Mouse (Mus musculus) heart, adult 2 months (tissue): ENCODE data around the gene Dynlt1c.
"Not testable (repeated sequence)": the region's sequence is repeated elsewhere in the genome, so short reads cannot be mapped to it uniquely, and the experiment has no call there.

Experiments used
- CTCF ChIP-seq: fragments of 200-600 bp; IDR thresholded peaks from 2 replicates; pipeline ENCODE4 v1.8.1; 2022; ENCODE audit warnings: antibody characterized with exemption, mild to moderate bottlenecking, moderate library complexity
- EP300 ChIP-seq: fragments of 200-500 bp; IDR thresholded peaks from 2 replicates; pipeline ENCODE4 v1.6.1; 2011; ENCODE audit warnings: low read depth, low read length, control low read depth; ENCODE audit not compliant: insufficient read depth
- POLR2A ChIP-seq: fragments of 200-500 bp; IDR thresholded peaks from 2 replicates; pipeline ENCODE4 v1.6.1; 2011; ENCODE audit warnings: mild to moderate bottlenecking, low read depth, low read length, control low read depth; ENCODE audit not compliant: insufficient read depth

DNA sequence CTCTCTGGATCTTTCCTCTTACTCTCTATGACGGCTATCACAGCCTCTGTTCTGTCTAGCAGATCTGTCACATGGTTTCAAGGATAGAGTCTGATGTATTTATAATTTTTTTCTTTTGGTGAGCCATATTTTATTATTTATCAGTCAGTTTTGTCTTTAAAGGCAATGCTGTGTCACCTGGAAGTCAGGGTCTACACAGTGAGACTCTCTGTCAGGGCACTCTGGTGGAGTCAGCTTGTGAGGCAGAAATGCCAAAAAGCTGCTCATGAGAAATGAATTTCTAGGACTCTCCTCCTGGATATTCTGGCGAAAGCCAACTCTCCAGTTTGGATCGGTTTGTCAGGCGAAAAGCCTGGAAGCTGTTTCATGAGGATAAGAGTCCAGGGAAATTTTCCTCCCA, 34.3 kb downstream of the Dynlt1c start:
- TF ChIP-seq CTCF, POLR2A, EP300: not testable (repeated sequence)
